ENCODE assay signal across 8 mouse cellular contexts in genomic region chr15:77800511-77800910, GRCm38 (mm10). TPM values are rescaled to one million over a fixed set of nuclear protein-coding genes. Genes with fewer than 3 reads are reported as not detected.
DNase-seq lines count a peak whose midpoint lies in the region; ATAC-seq and TF ChIP-seq lines count a peak whose summit lies in the region.

No protein-coding gene starts in this region.

- H3K27me3 ChIP-seq in liver, embryonic 13.5 days, result no peaks in the 10 kb centered on the region
- no peaks in the 10 kb centered on the region for H3K27me3 ChIP-seq in midbrain, postnatal 0 days (ENCODE audit: insufficient read depth, low read length)

- no peak overlapping the region for H3K4me2 ChIP-seq in liver, embryonic 13.5 days
- no peak overlapping the region for H3K4me2 ChIP-seq in midbrain, postnatal 0 days (ENCODE audit: low read depth, low read length, poor library complexity, severe bottlenecking)

- H3K36me3 ChIP-seq in liver, embryonic 13.5 days, result peaks cover 96% of the 10 kb centered on the region
- 0 out of 2 replicates have a peak, but pooled peaks cover 8% of the 10 kb centered on the region for H3K36me3 ChIP-seq in midbrain, postnatal 0 days (ENCODE audit: insufficient read depth, low read length)

- H3K9me3 ChIP-seq in liver, embryonic 13.5 days (replicated peaks), result no peaks in the 10 kb centered on the region
- no peaks in the 10 kb centered on the region for H3K9me3 ChIP-seq in midbrain, postnatal 0 days (ENCODE audit: low read length)

- peaks cover 66% of the 10 kb centered on the region for H3K4me1 ChIP-seq in liver, embryonic 13.5 days (replicated peaks)
- 0 out of 2 replicates have a peak, but pooled peaks cover 4% of the 10 kb centered on the region for H3K4me1 ChIP-seq in midbrain, postnatal 0 days (ENCODE audit: insufficient read depth, low read length)

- peak; percentile 50 for DNase-seq in ovary, adult 18-20 months (ENCODE audit: low spot score)
- no peak for DNase-seq in ovary, postnatal 10 days (ENCODE audit: low spot score)
- DNase-seq in T-cell, adult 2 months (ENCODE audit: low spot score), result peak; percentile 91
- DNase-seq in fat pad, adult 2 months (ENCODE audit: extremely low read depth, low read depth, low spot score), result peak; percentile 63
- DNase-seq in liver, embryonic 13.5 days, result peak; percentile 13
- DNase-seq in spleen, adult 12 weeks (ENCODE audit: low spot score), result peak; percentile 40
- DNase-seq in midbrain, postnatal 0 days (ENCODE audit: low spot score), result no peak

- no peak for TF ChIP-seq CTCF in midbrain, postnatal 0 days (IDR thresholded peaks at IDR 0.05)

- H3K4me3 ChIP-seq in liver, embryonic 13.5 days (replicated peaks), result no peak overlapping the region
- H3K4me3 ChIP-seq in midbrain, postnatal 0 days (ENCODE audit: low read depth, low read length), result no peak overlapping the region

- peak; percentile 84 for ATAC-seq in inflammation-experienced regulatory T-cells, adult 6 months
- ATAC-seq in liver, embryonic 13.5 days (ENCODE audit: low read depth), result peak; percentile 43
- no peak for ATAC-seq in midbrain, postnatal 0 days (ENCODE audit: low FRiP score)

- H3K9ac ChIP-seq in liver, embryonic 13.5 days, result no peak overlapping the region
- H3K9ac ChIP-seq in midbrain, postnatal 0 days (replicated peaks; ENCODE audit: low read length, poor library complexity, severe bottlenecking), result no peak overlapping the region

- peak overlapping the region; percentile 78 for H3K27ac ChIP-seq in liver, embryonic 13.5 days
- H3K27ac ChIP-seq in midbrain, postnatal 0 days (ENCODE audit: low read depth, low read length), result no peak overlapping the region

RNA-seq across cellular contexts. Expression of gene Myh9, which starts 41.5 kb away (rescaled TPM):
- 100 to 1,000 TPM; 218 to 293 (median 259) TPM for polyA plus RNA-seq in inflammation-experienced regulatory T-cells, adult 6 months (2017; shearing (Covaris generic))
- polyA plus RNA-seq in liver, embryonic 13.5 days (2015; fragmentation: Nextera tagmentation; extraction: Ambion mirVana), result 18.3 and 22.2 TPM in 2 replicates
- total RNA-seq in midbrain, postnatal 0 days (2014; rRNA removed), result 26.9 and 30.8 TPM in 2 replicates
- polyA plus RNA-seq in midbrain, postnatal 0 days (2015; fragmentation: Nextera tagmentation; extraction: Ambion mirVana), result 6.4 and 8.2 TPM in 2 replicates

RNA-seq across cellular contexts. Expression of gene Apol8, which starts 43.7 kb away (rescaled TPM):
- 1 to 10 TPM in 1 of 3 experiments, not detected in 2; 1.2 TPM for polyA plus RNA-seq in inflammation-experienced regulatory T-cells, adult 6 months (2017; shearing (Covaris generic))
- polyA plus RNA-seq in liver, embryonic 13.5 days (2015; fragmentation: Nextera tagmentation; extraction: Ambion mirVana), result 29.8 and 34.9 TPM in 2 replicates
- total RNA-seq in midbrain, postnatal 0 days (2014; rRNA removed), result 0.19 TPM in 1 of 2 replicates, not detected in the other
- polyA plus RNA-seq in midbrain, postnatal 0 days (2015; fragmentation: Nextera tagmentation; extraction: Ambion mirVana), result 0.36 and 0.55 TPM in 2 replicates

Comparison
In these comparisons a context has a peak if more than half of its experiments do, and no peak if none do; other contexts are left out.
1. DNase-seq: peak in ovary, adult 18-20 months (single experiment), T-cell, adult 2 months (single experiment), fat pad, adult 2 months (single experiment), liver, embryonic 13.5 days (single experiment) and spleen, adult 12 weeks (single experiment); none in ovary, postnatal 10 days (single experiment) and midbrain, postnatal 0 days (single experiment).
2. RNA of gene Apol8, which starts 43.7 kb away (polyA plus RNA-seq): 29.8 to 34.9 TPM in liver, embryonic 13.5 days; 0.36 to 0.55 TPM in midbrain, postnatal 0 days and 1.2 TPM in inflammation-experienced regulatory T-cells, adult 6 months; every median in the first group is over 10 times any median in the second.